Mouse (Mus musculus) midbrain, postnatal 0 days (tissue): Measurements from ENCODE around the gene Trappc6b. TPM values are rescaled to one million over a fixed set of nuclear protein-coding genes. Genes with fewer than 3 reads are reported as not detected.

Experiments
- ATAC-seq: fragments of 200-750 bp; cut with Nextera tagmentation; 2 replicates; pipeline ENCODE4 v1.8.0; 2017; ENCODE audit warnings: moderate number of reproducible peaks, mild to moderate bottlenecking, moderate TSS enrichment, moderate library complexity; ENCODE audit not compliant: low FRiP score
- DNase-seq: peaks from one replicate; pipeline ENCODE4 v3.0.0-alpha.2; 2015; ENCODE audit warnings: low spot score
- H3K27ac ChIP-seq: fragments of 300-500 bp; sonication (generic); 2 replicates; pipeline ENCODE4 v1.5.1; 2014; ENCODE audit warnings: low read depth, mild to moderate bottlenecking, low read length, mixed read lengths
- H3K27me3 ChIP-seq: fragments of 300-500 bp; sonication (generic); 2 replicates; pipeline ENCODE4 v1.6.1; 2014; ENCODE audit warnings: low read length, control low read depth, mixed read lengths; ENCODE audit not compliant: insufficient read depth
- H3K36me3 ChIP-seq: fragments of 300-500 bp; sonication (generic); 2 replicates; pipeline ENCODE4 v1.6.1; 2014; ENCODE audit warnings: low read length, control low read depth, mixed read lengths; ENCODE audit not compliant: insufficient read depth
- H3K4me1 ChIP-seq: fragments of 300-500 bp; sonication (generic); 2 replicates; pipeline ENCODE4 v1.6.1; 2014; ENCODE audit warnings: mild to moderate bottlenecking, control low read depth, antibody characterized with exemption, low read length, mixed read lengths; ENCODE audit not compliant: insufficient read depth
- H3K4me2 ChIP-seq: fragments of 300-500 bp; sonication (generic); 2 replicates; pipeline ENCODE4 v1.6.1; 2014; ENCODE audit warnings: low read depth, mild to moderate bottlenecking, low read length, mixed read lengths; ENCODE audit not compliant: poor library complexity, severe bottlenecking
- H3K4me3 ChIP-seq: fragments of 300-500 bp; sonication (generic); 2 replicates; pipeline ENCODE4 v1.5.1; 2014; ENCODE audit warnings: low read depth, mild to moderate bottlenecking, low read length, moderate library complexity
- H3K9ac ChIP-seq: fragments of 300-500 bp; sonication (generic); replicated peaks from 2 replicates; pipeline ENCODE4 v1.6.1; 2014; ENCODE audit warnings: mild to moderate bottlenecking, low read length, moderate library complexity, mixed read lengths; ENCODE audit not compliant: poor library complexity, severe bottlenecking
- H3K9me3 ChIP-seq: fragments of 300-500 bp; sonication (generic); 2 replicates; pipeline ENCODE4 v1.6.1; 2016; ENCODE audit warnings: low read length, control low read depth
- CTCF ChIP-seq: IDR thresholded peaks from 2 replicates; pipeline ENCODE4 v1.5.1; 2016; ENCODE audit warnings: antibody characterized with exemption, mild to moderate bottlenecking
- WGBS: fragments of 180-500 bp; shearing (Covaris S2); extraction: QIAGEN DNeasy Blood & Tissue Kit; methylation state at CpG from one replicate; pipeline ENCODE4 v1.1.7; 2014; 5-methylcytosine and 5-hydroxymethylcytosine counted together
- polyA plus RNA-seq: library from polyadenylated mRNA; unstranded; fragments of >200 nt; fragmentation: Nextera tagmentation; extraction: Ambion mirVana; gene quantifications from 2 replicates; pipeline ENCODE4 v1.2.1, GENCODE M21; 2015
- total RNA-seq: library from RNA; depleted of rRNA; stranded (reverse); fragments of >200 nt; gene quantifications from 2 replicates; pipeline ENCODE4 v1.2.3, GENCODE M21; 2014

The Trappc6b gene
- total and polyA plus RNA-seq, 2 experiments from 2014 or later, result 72.7 to 181 TPM

GRCm38 (mm10) chr12:59039162-59039970, 21.9 kb downstream of the Trappc6b start:
- H3K4me1 ChIP-seq, result no peaks in the 10 kb centered on the region
- 69% methylated on average over 10 of the region's 10 CpGs for WGBS
- DNase-seq, result no peak
- peak overlapping the region; percentile 2; the same call in 1 of the 2 replicates for H3K4me2 ChIP-seq
- no peaks in the 10 kb centered on the region for H3K27me3 ChIP-seq
- no peaks in the 10 kb centered on the region for H3K9me3 ChIP-seq
- no peak overlapping the region for H3K4me3 ChIP-seq
- no peak for ATAC-seq
- H3K27ac ChIP-seq, result no peak overlapping the region; the same call in 1 of the 2 replicates
- no peak overlapping the region for H3K9ac ChIP-seq
- TF ChIP-seq CTCF, result no peak
- peaks cover 15% of the 10 kb centered on the region; the same call in 1 of the 2 replicates for H3K36me3 ChIP-seq

GRCm38 (mm10) chr12:59032101-59032500, 29.2 kb downstream of the Trappc6b start:
- ATAC-seq, result no peak
- no peak; the same call in 1 of the 2 replicates for TF ChIP-seq CTCF
- 76% methylated on average over 5 of the region's 5 CpGs for WGBS

GRCm38 (mm10) chr12:59021306-59021705, 40.0 kb downstream of the Trappc6b start:
- H3K27me3 ChIP-seq, result no peaks in the 10 kb centered on the region
- no peak for DNase-seq
- H3K36me3 ChIP-seq, result peaks cover 14% of the 10 kb centered on the region
- TF ChIP-seq CTCF, result no peak
- ATAC-seq, result no peak
- H3K4me3 ChIP-seq, result no peak overlapping the region
- no peaks in the 10 kb centered on the region for H3K9me3 ChIP-seq
- no peaks in the 10 kb centered on the region for H3K4me1 ChIP-seq
- H3K4me2 ChIP-seq, result no peak overlapping the region
- no peak overlapping the region for H3K27ac ChIP-seq
- 96% methylated on average over 4 of the region's 4 CpGs for WGBS
- no peak overlapping the region for H3K9ac ChIP-seq

More at GRCm38 (mm10) chr12:59032101-59032500, 29.2 kb downstream of the Trappc6b start:
- H3K27me3 ChIP-seq, result no peaks in the 10 kb centered on the region
- no peak overlapping the region for H3K4me3 ChIP-seq
- H3K9ac ChIP-seq, result no peak overlapping the region
- H3K36me3 ChIP-seq, result no peaks in the 10 kb centered on the region; the same call in 1 of the 2 replicates
- no peak for DNase-seq
- no peak overlapping the region for H3K4me2 ChIP-seq
- H3K27ac ChIP-seq, result no peak overlapping the region
- H3K4me1 ChIP-seq, result no peaks in the 10 kb centered on the region
- no peaks in the 10 kb centered on the region for H3K9me3 ChIP-seq

GRCm38 (mm10) chr12:59019891-59020290, 41.4 kb downstream of the Trappc6b start:
- 85% methylated on average over 2 of the region's 2 CpGs for WGBS
- H3K27ac ChIP-seq, result no peak overlapping the region
- no peaks in the 10 kb centered on the region for H3K27me3 ChIP-seq
- no peak for TF ChIP-seq CTCF
- H3K9ac ChIP-seq, result no peak overlapping the region
- H3K9me3 ChIP-seq, result no peaks in the 10 kb centered on the region
- DNase-seq (no peak), ATAC-seq (no peak)
- H3K4me2 ChIP-seq, result no peak overlapping the region
- H3K36me3 ChIP-seq, result peaks cover 10% of the 10 kb centered on the region
- H3K4me3 ChIP-seq, result no peak overlapping the region
- H3K4me1 ChIP-seq, result no peaks in the 10 kb centered on the region

- no peaks in the 10 kb centered on the region for H3K4me1 ChIP-seq
- no peak for TF ChIP-seq CTCF
- H3K4me2 ChIP-seq, result no peak overlapping the region
- DNase-seq (no peak), ATAC-seq (no peak)
- no peaks in the 10 kb centered on the region for H3K27me3 ChIP-seq
- H3K4me3 ChIP-seq, result no peak overlapping the region
- H3K27ac ChIP-seq, result no peak overlapping the region
- no peak overlapping the region for H3K9ac ChIP-seq
- peaks cover 10% of the 10 kb centered on the region for H3K36me3 ChIP-seq
- WGBS, result 92% methylated on average over 8 of the region's 8 CpGs
- no peaks in the 10 kb centered on the region for H3K9me3 ChIP-seq
These were observed 43.3 kb downstream of the Trappc6b start for GRCm38 (mm10) chr12:59017970-59018369.

- Histone ChIP-seq H3K27ac (peak within 1 kb of the TSS; percentile 43), H3K9ac (peak within 1 kb of the TSS; percentile 61), H3K36me3 (peaks cover 5% of the 10 kb centered on the region), H3K27me3 (no peaks in the 10 kb centered on the region), H3K4me3 (peak within 1 kb of the TSS; percentile 88), H3K9me3 (no peaks in the 10 kb centered on the region), H3K4me1 (peaks cover 2% of the 10 kb centered on the region; the same call in 1 of the 2 replicates), H3K4me2 (peak within 1 kb of the TSS; percentile 76)
- ATAC-seq, result peak; percentile 76
- DNase-seq, result peak; percentile 94
- WGBS, result under 1% methylated on average over 28 of the region's 28 CpGs
- TF ChIP-seq CTCF, result peak; percentile 51
These were observed 48.0 kb downstream of the Trappc6b start, which contains the start of gene Gemin2 for GRCm38 (mm10) chr12:59013234-59013633. Gemin2 (plus strand) TSS chr12:59013393.
